Mouse (Mus musculus): Measurements from ENCODE around the gene Inafm1. TPM values are rescaled to one million over a fixed set of nuclear protein-coding genes. Genes with fewer than 3 reads are reported as not detected.

The Inafm1 gene
- total and polyA plus RNA-seq, 3 experiments: 50.7 to 87.6 TPM; not detected in 1

DNA sequence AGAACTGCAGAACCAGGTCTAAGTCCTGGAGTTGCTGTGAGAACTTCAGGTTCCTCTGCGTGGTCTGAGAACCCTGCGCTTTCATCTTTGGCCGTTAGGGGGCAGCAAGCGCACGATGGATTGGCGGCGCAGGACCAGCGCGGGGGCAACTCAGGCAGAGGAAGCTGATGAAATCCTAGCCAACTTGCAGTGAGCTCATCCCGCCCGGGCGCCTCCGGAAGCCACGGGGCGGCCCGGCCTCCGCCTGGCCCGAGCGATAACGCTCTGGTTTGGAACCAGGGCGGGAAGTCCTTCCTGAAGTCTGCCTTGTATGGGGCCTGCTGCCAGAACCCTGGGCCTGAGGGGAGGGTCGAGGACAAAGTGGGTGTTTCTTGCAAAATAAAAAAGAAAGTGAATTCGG is 21.4 kb upstream of the Inafm1 start (continued):
- TF ChIP-seq GATA1 (IDR thresholded peaks at IDR 0.05; ENCODE audit: low read depth, low read length): peak; percentile 93
- TF ChIP-seq ZKSCAN1 (IDR thresholded peaks at IDR 0.05; ENCODE audit: low read depth, low read length): no peak
- no peak for TF ChIP-seq USF2 (IDR thresholded peaks at IDR 0.05; ENCODE audit: borderline replicate concordance in 1 of 2, insufficient read depth in 1 of 2, low read depth in 1 of 2, low read length in 2 of 2)
- peak; percentile 40; the same call in 1 of the 2 replicates for TF ChIP-seq NRF1 (IDR thresholded peaks at IDR 0.05; ENCODE audit: insufficient read depth, low read depth, low read length, poor library complexity, severe bottlenecking)
- TF ChIP-seq UBTF (IDR thresholded peaks at IDR 0.05; ENCODE audit: borderline replicate concordance, insufficient read depth, low read depth, low read length): no peak
- peak; percentile 95 for TF ChIP-seq RAD21 (IDR thresholded peaks at IDR 0.05; ENCODE audit: low read depth, low read length)

GRCm38 (mm10) chr7:16294346-16294745 is 20.9 kb upstream of the Inafm1 start:
- peak overlapping the region; percentile 91 for H3K9ac ChIP-seq (ENCODE audit: control insufficient read depth, low read depth, low read length, poor library complexity, severe bottlenecking)
- peaks cover 1% of the 10 kb centered on the region; the same call in 1 of the 2 replicates for H3K79me2 ChIP-seq (ENCODE audit: control insufficient read depth, insufficient read depth, low read length, poor library complexity)
- no peak for TF ChIP-seq RCOR1 (IDR thresholded peaks at IDR 0.05; ENCODE audit: low read depth, low read length)
- no peak for TF ChIP-seq JUND (IDR thresholded peaks at IDR 0.05; ENCODE audit: low read depth, low read length)
- TF ChIP-seq HCFC1 (IDR thresholded peaks at IDR 0.05; ENCODE audit: low read depth, low read length): no peak
- no peak for TF ChIP-seq KAT2A (conservative IDR thresholded peaks at IDR 0.05; ENCODE audit: low read depth, low read length)
- no peak; the same call in 1 of the 2 replicates for TF ChIP-seq MAX (IDR thresholded peaks at IDR 0.05; ENCODE audit: low read length)
- TF ChIP-seq GATA1 (IDR thresholded peaks at IDR 0.05; ENCODE audit: low read depth, low read length): peak; percentile 44; the same call in 1 of the 2 replicates
- TF ChIP-seq UBTF (IDR thresholded peaks at IDR 0.05; ENCODE audit: borderline replicate concordance, insufficient read depth, low read depth, low read length): no peak
- no peak for TF ChIP-seq TBP (IDR thresholded peaks at IDR 0.05; ENCODE audit: low read depth, low read length)
- peak; percentile 69 for TF ChIP-seq SMC3 (IDR thresholded peaks at IDR 0.05; ENCODE audit: low read depth, low read length)
- peak; percentile 51; the same call in 1 of the 2 replicates for TF ChIP-seq ZC3H11A (IDR thresholded peaks at IDR 0.05; ENCODE audit: low read depth, low read length)
- peak; percentile 70 for TF ChIP-seq ZNF384 (IDR thresholded peaks at IDR 0.05; ENCODE audit: low read depth, low read length)
- no peak for TF ChIP-seq MAZ (IDR thresholded peaks at IDR 0.05; ENCODE audit: low read depth, low read length)
- peak; percentile 0 to 69 (median 64); a peak in 4 of 6 replicates for TF ChIP-seq CTCF (IDR thresholded peaks at IDR 0.05 in 2 of 3, conservative IDR thresholded peaks at IDR 0.05 in 1 of 3; ENCODE audit: control insufficient read depth in 1 of 3, insufficient read depth in 1 of 3, low read depth in 2 of 3, low read length in 3 of 3, poor library complexity in 1 of 3, severe bottlenecking in 1 of 3)
- TF ChIP-seq RAD21 (IDR thresholded peaks at IDR 0.05; ENCODE audit: low read depth, low read length): peak; percentile 73
- no peak for TF ChIP-seq SIN3A (IDR thresholded peaks at IDR 0.05; ENCODE audit: low read length)
- no peak for TF ChIP-seq BHLHE40 (IDR thresholded peaks at IDR 0.05; ENCODE audit: borderline replicate concordance, low read depth, low read length)
- H3K4me3 ChIP-seq (ENCODE audit: control insufficient read depth in 1 of 2, insufficient read depth in 1 of 2, low read depth in 2 of 2, low read length in 2 of 2): peak overlapping the region in 1 of 2 experiments; percentile 17; a peak in 1 of 4 replicates
- peaks cover 0 to 10% of the 10 kb centered on the region in 2 experiments; a peak in 2 of 4 replicates for H3K36me3 ChIP-seq (ENCODE audit: control insufficient read depth in 1 of 2, insufficient read depth in 2 of 2, low read length in 2 of 2)
- H3K9me3 ChIP-seq (replicated peaks; ENCODE audit: insufficient read depth, low read length): no peaks in the 10 kb centered on the region
- no peaks in the 10 kb centered on the region for H3K27me3 ChIP-seq (ENCODE audit: control insufficient read depth in 1 of 2, insufficient read depth in 2 of 2, low read length in 2 of 2)
- DNase-seq (ENCODE audit: low read depth, low spot score): peak; percentile 92
- H3K4me1 ChIP-seq (ENCODE audit: control insufficient read depth in 1 of 2, insufficient read depth in 2 of 2, low read length in 2 of 2): peaks cover 0 to 12% of the 10 kb centered on the region in 2 experiments; a peak in 2 of 4 replicates
- H3K27ac ChIP-seq (ENCODE audit: control insufficient read depth, low read depth, low read length): peak overlapping the region; percentile 100

Data from MEL (cell line).